Mouse (Mus musculus): ENCODE data around the gene Map3k4.
"Not testable (repeated sequence)": the region's sequence is repeated elsewhere in the genome, so short reads cannot be mapped to it uniquely, and the experiment has no call there.

Gene Map3k4

DNA sequence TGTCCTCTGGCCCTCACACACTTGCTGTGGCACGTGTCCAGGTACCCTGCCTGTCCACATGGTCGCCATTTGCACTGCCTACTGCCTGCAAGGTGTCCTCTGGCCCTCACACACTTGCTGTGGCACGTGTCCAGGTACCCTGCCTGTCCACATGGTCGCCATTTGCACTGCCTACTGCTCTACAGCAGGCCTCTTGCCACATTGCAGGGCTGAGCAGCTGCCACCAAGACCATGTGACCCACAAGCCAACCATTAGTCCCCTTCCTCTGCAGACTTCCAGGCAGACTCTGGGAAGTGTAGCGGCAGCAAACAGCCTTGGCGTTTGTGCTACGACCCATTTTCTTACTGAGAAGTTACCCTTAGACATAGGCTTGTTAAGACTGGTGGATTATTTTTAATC lies 94.0 kb downstream of the Map3k4 start:
- not testable (repeated sequence) for DNase-seq (ENCODE audit: low read depth, low spot score)

DNA sequence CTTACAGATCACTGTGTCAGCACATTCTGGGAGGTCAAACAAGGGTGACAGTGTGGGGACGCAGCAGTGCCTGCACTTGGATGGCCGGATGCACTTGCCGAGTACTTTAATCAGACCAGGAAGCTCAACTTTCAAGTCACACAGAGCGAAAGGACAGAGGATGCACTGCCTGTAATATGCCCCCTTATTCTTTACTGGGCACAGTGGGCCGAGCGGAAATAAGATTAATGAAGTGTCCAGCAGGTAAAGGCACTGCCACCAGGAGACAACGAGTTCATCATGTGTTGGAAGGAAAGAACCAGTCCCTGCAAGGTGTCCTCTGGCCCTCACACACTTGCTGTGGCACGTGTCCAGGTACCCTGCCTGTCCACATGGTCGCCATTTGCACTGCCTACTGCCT lies 94.5 kb downstream of the Map3k4 start:
- no peak for DNase-seq (ENCODE audit: low read depth, low spot score)

DNA sequence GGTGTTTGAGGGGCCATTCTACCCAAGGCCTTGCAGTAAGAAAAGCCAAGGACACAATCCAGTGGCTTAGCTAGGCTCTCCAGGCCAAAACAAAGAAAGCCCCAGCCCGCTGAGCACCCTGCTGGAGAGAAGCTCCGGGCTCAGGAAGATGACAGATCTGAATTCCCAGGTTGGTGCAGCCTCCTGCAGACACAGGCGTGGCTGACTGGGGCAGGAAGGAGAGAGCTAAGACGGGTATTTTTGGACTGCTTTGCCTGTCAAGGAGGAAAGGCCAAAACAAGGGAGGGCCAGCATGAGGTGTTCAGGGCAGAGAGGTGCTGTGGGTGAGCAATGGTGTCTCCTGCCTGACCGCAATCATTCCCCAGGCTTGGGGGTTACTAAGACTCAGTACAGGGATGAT lies 94.9 kb downstream of the Map3k4 start:
- no peak for DNase-seq (ENCODE audit: low read depth, low spot score)

DNA sequence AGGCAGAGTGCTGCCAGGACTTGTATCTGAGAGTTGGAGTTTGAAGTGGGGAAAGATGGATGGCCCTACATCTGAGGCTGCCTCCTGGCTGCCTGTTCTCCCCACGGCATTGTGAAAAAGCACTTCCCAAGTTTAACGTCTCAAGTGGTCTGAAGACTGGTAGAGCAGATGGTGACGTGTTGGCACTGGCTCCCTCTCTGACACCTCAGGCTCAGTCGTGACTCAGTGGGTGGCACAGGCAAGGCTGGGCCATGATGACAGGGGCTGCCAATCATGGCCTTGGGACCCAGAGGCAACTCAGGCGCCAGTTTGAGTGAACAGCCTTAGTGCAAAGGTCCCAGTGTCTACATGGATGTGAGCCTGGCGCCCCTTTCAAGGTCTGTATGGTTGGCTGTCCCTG lies 96.7 kb downstream of the Map3k4 start:
- DNase-seq (ENCODE audit: low read depth, low spot score), result no peak

DNA sequence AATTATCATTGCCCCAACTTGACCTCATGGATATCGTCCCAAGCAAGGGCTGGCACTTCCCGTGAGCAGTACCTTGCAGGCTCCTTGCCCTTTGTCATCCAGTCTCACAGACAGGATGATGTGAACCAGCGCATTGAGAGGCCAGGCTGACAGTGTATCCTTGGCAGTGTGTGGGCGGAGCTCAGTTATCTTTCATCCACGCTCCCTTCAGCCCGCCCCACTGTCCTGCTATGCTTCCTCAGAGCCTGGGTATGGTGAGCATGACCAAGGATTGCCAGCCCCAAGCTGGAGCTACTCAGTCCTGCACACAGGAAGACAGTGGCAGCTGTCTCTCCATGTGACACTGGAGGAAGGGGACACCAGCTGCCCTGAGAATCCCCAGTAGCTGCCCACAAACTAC lies 102.4 kb downstream of the Map3k4 start:
- peak; percentile 63 for DNase-seq (ENCODE audit: low read depth, low spot score)

DNA sequence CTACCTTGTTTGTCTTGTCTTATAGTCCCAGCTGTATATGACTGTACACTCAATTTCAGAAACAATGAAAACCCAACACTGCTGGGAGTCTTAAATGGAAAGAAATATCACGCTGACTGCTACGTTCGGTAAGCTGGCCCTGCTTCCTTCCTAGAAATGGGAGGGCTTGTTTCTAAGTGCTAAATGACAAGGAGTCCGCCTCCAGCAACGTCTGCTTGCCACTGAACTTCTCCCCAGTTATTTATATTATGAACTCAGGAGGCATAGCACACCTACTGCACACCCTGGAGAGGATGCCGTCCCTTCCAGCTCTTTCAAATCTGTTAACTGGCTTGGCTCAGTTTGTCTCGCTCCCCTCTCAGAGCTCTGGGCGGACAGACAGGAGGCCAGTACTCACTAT lies 105.2 kb downstream of the Map3k4 start:
- no peak for DNase-seq (ENCODE audit: low read depth, low spot score)

DNA sequence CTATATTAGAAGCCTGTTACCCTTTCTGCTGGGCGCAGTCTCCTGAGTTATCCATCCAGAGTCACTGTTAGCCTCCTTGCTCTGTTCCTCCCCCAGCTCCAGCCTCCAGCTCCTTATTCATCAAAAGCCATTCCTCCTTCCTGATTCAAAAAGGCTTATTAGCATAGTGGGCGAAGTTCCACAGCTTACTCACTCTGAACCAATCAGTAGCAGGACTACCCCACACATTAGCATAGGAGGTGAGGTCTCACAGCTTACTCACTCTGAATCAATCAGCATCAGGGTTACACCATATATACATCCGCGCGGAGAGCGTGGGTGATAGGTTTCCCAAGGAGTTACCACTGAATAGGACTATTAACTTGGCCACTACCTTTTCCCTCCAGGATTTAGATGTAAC lies 106.3 kb downstream of the Map3k4 start:
- no peak for DNase-seq (ENCODE audit: low read depth, low spot score)

DNA sequence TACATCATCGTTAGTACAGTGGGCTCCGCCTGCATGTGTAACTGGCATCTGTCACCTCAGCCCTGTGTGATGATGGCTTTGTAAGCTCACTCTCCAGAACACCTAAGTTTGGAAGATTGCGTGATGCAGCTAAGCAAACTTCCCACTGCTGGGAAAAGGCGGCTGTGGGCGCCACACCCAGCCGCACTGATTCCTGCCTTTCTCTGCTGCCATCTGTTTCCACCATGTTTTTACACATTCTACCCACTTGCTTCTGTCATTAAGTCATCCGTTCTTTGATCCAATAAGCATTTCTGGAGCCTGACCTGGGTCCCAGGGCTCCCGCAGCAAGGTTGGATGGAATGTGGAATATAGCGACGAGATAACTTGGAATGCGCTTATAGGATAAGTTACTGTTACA lies 106.7 kb downstream of the Map3k4 start:
- DNase-seq (ENCODE audit: low read depth, low spot score), result no peak

DNA sequence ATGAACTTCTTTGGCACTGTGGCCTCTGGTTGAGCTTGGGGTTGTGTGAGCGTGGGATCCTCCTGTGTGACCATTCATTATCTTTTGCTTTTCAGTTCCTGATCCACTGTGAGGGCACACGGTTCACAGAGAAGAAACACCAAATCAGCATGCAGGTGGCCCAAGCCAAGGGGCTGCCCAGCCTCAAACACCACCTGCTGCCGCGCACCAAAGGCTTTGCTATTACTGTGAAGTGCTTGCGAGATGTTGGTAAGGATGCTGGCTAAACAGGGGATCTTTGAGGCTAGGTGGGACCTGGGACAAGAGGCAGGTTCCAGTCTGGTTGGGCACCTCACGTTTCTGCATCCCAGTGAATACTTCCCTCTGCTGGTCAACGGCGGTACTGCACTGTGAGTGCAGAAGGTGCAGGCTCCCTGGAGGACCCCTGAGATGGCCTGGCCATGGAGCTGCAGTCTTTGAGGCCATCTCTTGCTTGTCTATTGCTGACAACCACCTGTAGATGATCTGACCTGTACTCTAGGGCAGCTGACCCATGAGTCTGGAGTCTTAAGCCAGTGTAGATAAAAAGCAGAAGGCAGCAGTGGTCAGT lies 108.0 kb downstream of the Map3k4 start:
- DNase-seq (ENCODE audit: low read depth, low spot score), result peak; percentile 83

DNA sequence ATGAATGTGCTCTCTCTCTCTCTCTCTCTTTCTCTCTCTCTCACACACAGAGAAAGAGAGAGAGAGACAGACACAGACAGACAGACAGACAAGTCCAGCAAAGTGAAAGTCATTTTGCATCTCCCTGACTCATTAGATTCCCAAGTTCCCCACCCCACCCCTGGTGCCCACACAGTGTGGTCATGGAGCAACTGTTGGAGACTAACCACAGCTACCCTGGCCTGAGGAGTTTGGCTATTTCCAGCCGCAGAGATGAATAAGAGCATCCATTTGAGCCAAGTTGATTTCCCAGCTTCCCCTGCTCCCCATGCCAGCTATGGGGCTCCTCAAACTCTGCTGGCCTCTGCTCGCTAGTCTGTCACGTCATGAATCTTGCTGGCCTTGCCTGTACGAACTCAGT lies 109.1 kb downstream of the Map3k4 start:
- DNase-seq (ENCODE audit: low read depth, low spot score), result no peak

DNA sequence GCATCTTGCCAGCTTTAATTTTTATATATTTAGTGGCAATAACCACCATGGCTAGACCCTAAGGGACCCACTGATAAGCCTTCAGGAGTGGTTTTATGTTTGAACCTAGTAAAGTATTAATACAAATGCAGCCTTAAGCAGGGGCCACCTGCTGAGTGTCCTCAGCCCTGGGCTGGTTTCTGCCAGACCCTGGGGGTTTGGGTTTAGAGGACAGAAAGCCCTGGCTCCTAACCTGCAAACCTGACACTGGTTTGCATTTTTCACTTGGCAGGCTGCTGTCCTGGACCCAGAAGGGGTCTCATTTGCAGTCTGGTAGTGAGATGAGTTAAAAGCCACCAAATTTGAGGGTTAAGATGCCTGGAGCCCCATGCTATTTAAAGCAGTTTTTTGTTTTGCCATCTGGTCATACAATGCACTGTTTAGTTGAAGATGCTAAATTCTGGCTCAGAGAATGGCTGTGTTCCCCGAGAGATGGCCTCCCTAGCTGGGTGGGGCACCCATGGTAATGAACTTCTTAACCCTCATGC lies 111.5 kb downstream of the Map3k4 start:
- no peak for DNase-seq (ENCODE audit: low read depth, low spot score)

DNA sequence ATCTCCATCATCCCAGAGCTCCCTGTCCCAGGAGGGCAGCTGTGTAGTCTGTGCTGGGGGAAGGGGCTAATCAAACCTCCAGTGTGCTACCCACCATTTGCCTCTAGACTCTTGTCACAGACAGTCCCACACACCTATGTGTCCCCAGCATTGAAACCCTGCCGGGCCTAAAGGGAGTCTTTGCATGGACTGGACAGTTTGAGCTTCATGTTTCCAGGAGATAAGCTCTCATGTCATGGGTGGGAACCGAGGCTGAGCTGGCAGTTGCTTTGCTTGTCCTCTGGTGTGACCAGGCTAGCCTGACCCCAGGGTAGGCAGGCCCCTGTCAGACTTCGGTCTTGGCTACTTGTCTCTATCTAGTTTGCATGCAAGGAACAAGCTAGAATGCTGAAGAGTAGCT lies 112.3 kb downstream of the Map3k4 start:
- DNase-seq (ENCODE audit: low read depth, low spot score), result peak; percentile 77

DNA sequence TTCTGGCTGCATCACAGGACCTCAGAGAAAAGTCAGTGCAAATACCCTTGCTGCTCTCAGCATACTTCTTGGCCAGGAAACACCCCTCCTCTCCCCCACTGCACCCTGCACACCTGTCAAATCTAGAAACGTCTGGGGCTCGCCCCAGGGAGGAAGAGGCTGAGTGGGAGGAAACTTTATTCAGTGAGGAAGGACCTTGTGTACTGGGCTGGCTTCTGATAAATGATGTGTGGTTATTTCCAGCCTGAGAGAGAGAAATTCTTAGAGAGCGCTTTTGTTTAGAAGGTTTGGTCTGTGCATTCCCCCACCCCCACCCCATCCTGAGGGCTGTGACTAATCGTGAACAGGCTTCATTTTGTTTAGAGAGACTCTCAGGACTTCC lies 112.9 kb downstream of the Map3k4 start:
- DNase-seq (ENCODE audit: low read depth, low spot score), result no peak

DNA sequence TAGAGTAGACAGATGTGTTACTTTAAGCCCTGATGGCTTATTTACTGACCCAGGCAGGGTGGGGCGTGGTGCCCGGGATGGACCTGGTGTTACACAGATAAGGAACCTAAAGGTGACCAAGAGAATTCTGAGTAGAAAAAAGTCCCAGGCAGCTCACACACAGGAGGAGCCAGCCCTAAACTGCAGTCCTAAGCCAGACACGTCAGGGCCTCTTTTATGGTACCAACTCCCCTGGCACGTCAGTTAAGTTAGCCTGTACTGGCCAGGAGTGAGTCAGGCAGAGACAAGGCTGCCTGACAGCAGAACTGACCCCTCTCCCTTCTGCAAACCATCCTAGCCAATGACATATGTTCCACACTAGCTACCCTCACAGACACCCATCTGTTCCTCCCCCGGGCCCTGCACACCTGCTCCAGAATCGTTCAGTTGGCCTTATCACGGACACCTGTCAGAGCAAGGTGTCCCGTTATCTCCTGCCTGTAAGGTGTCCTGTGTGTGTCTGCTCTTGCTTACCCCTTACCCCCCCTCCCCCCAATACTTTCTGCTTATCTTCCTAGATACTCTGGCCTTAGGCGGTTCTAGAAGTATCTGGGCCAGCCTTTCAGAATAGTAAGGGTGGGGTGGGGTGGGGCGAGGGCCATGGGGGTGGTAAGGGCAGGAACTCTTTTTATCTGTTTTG lies 113.4 kb downstream of the Map3k4 start:
- DNase-seq (ENCODE audit: low read depth, low spot score), result peak; percentile 90

DNA sequence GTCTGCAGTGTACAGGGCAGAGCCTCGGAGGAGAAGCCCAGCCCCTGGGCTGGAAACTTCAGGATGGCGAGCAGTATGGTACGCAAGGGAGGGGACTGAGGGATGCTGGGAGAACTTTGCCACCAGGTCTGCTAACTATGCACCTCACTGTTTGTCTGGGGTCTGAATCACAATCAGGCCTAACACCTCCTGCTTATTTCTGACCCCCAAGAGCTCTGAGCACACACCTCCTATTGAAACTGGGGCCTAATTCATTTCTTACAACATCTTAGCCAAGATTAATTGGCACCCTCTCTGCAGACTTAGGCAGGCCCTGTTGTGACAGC lies 113.9 kb downstream of the Map3k4 start:
- no peak for DNase-seq (ENCODE audit: low read depth, low spot score)

DNA sequence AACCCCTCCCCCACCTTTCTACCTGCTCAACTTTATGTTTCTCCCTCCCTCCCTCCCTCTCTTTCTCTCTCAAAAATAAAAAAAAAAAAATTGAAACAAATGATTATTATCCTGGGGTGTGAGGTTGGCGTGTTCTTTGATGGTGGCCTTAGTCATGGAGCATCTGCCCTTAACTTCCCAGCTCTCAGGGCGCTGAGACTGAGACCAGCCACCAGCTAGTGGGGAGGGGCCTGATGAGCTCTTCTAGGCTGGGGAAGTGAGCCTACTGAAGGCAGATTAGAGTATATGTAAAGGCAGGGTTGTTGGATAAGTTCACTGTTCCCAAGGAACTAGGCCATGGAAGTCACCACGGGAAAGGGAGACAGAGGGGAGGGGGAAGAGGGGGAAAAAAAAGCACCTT lies 114.3 kb downstream of the Map3k4 start:
- DNase-seq (ENCODE audit: low read depth, low spot score), result peak; percentile 66

DNA sequence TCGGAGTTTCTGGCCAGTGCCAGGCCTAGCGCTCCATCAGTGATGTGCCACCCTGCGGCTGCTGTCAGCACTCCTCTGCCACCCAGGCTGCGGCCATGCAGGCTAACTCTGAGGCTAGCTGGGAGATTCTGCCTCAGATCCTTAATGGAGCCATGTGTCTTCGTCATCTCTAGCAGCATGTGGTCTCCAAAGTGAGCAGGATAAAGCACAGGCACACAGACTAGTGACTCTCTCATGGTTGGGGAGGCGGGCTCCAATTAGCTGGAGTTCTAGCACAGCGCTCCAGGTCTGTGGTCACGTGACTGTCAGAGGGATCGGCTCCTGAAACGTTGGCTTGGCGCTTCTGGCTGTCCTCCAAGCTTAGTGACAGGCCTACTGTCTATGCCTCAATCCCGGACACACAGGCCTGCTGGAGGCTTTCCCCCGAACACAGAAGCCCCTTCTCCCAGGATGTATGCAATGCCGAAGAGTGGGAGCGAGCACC lies 115.1 kb downstream of the Map3k4 start:
- no peak for DNase-seq (ENCODE audit: low read depth, low spot score)

DNA sequence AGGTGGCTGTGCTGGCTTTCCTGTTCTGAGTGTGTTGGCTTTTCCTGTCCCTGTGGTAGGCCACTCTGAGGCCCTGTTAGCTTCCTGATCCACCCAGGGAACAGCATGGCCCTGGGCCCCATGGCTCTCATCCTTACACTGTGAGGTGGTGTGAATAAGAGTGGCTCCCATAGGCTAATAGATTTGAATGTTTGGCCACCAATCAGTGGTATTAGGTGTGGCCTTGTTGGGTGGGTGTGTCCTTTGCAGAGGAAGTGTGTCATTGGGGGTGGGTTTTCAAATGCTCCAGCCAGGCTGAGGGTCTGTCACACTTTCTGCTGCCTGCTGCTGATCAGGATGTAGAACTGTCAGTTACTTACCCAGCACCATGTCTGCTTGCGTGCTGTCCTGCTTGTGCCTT lies 117.5 kb downstream of the Map3k4 start:
- no peak for DNase-seq (ENCODE audit: low read depth, low spot score)

DNA sequence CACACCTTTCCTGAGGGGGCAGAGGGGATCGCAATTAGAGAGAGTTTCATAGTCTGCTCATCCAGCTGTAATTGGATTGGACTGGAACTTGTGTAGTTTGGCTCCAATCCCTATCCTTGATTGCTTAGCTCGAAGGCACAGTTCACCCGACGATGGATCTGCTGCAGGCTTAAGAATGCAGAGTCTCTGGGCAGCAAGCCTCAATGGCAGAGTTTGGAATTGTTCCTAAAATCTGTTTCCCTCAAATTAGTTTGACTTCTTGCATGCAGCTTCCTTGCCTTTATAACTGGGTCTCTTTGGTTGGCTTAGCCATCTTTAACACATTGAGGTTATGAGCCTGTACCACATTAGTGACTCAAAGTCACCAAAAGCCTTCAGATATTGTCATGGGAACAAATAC lies 118.7 kb downstream of the Map3k4 start:
- no peak for DNase-seq (ENCODE audit: low read depth, low spot score)

DNA sequence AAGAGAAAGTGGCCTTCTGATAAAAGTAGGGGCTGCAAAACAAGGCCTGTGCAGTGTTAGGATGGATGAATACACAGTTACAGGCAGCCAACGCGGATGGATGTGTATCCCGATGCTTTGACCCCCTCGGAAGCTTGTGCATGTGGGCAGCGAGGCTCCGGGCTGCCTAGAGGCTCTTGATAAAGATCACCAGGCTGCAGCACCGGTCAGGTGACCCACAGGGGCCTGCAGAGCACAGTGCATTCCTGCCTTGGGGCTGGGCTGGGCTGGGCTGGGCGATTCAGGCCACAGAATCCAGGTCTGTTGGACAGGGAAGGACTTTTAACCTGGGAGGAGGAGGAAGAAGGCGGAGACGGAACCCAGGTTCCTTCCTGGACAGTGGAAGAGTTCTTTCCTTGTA lies 123.0 kb downstream of the Map3k4 start:
- DNase-seq (ENCODE audit: low read depth, low spot score), result no peak

DNA sequence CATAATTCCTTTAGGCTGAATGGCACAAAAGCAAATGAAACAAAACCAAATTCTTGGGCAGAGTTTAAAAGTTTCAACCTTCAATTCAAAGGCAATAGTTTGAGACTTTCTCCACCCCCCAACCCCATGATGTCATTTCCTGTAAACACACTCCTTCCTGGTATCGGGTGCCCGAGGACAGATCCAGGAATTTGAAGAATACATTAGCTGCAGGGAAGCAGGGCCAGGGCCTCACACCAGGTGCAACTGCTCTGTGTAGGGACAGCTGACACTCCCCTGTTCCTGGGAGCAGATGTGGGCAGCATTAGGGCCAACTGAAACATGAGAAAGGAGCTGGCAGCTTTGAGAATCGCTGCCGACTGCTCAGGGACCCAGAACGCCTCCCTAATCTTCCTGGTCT lies 123.5 kb downstream of the Map3k4 start:
- DNase-seq (ENCODE audit: low read depth, low spot score), result no peak

DNA sequence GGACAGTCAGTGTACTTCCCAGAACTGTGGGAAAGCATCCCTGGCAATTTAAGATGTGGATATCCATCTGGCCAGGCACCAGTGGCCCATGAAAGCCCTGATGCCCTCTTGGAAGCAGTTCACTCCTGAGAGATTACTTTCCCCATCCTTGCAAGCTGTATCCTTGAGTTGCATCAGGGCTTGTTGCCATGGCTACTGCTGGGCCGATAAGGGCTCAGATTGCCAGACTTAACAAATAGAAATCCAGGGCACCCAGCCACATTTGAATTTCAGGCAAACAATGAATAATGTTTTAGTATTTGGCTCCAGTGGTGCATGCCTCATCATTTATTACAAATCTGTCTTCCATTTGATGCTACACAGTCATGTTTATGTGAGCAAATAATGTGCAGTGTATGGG lies 130.8 kb downstream of the Map3k4 start:
- no peak for DNase-seq (ENCODE audit: low read depth, low spot score)

DNA sequence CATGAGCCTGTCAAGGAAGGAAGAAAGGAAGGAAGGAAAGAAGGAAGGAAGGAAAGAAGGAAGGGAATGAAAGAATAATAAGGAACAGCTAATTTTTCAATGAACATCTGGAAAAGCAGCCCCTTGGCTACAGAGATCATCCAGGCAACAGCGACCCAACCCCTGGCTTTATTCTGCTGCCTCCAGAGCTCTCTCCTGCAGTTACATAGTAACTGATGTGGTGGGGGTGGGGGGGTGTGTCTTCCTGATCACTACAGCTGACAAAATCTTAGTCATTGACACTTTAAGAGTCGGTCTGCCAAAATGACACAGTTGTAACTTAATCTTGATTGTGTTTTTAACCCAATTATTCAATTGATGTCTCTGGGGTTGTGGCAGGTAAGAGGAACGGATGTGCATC lies 132.3 kb downstream of the Map3k4 start:
- DNase-seq (ENCODE audit: low read depth, low spot score), result no peak

DNA sequence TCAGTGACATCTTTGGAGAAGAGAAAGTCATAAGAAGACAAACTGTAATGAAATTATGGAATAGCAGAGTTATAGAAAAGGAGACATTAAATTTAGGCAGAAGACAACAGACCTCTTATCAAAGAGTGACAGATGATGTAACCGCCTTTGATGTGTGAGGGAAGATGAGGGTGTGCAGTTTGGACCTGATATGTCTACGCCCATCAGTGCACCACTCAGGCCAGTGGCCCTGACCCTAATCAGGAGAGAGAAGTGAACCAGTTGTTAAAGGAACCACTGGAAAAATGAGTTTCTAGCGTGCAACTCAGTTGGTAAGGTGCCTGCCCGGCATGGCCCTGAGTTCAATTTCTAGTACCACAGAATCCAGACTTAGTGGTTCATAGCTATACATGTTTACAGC lies 132.7 kb downstream of the Map3k4 start:
- peak; percentile 80 for DNase-seq (ENCODE audit: low read depth, low spot score)
